Mouse (Mus musculus): ENCODE results near the gene Pkp4.

- TF ChIP-seq CTCF (IDR thresholded peaks at IDR 0.05; ENCODE audit: low read depth, low read length) (no peak), POLR2A (IDR thresholded peaks at IDR 0.05; ENCODE audit: extremely low read depth, insufficient read depth, low read length) (no peak)
Measured at GRCm38 (mm10) chr2:59289411-59289810, 128.8 kb downstream of the Pkp4 start.

Data from liver, adult 2 months (tissue).